Mouse (Mus musculus): ENCODE results near the gene Myl3. TPM values are rescaled to one million over a fixed set of nuclear protein-coding genes. Genes with fewer than 3 reads are reported as not detected.

Gene Myl3
- under 1 TPM in 1 of 2 experiments, not detected in 1; 0.39 TPM for total RNA-seq (2021)

GRCm38 (mm10) chr9:110741711-110742294 lies at the start of gene Myl3:
Gene Myl3, plus strand, starts transcription at chr9:110741861.
- DNase-seq (ENCODE audit: extremely low spot score in 1 of 2, low spot score in 1 of 2) = no peak

GRCm38 (mm10) chr9:110695165-110695755 lies 46.4 kb upstream of the Myl3 start:
- DNase-seq (ENCODE audit: extremely low spot score in 1 of 2, low spot score in 1 of 2) = no peak

- DNase-seq (ENCODE audit: extremely low spot score in 1 of 2, low spot score in 1 of 2) = no peak
Observed at GRCm38 (mm10) chr9:110696427-110696826, 45.2 kb upstream of the Myl3 start.

GRCm38 (mm10) chr9:110697465-110697864 lies 44.2 kb upstream of the Myl3 start:
- no peak for DNase-seq (ENCODE audit: extremely low spot score in 1 of 2, low spot score in 1 of 2)

- DNase-seq (ENCODE audit: extremely low spot score in 1 of 2, low spot score in 1 of 2) = no peak
Observed at GRCm38 (mm10) chr9:110699574-110699973, 42.1 kb upstream of the Myl3 start.

GRCm38 (mm10) chr9:110701114-110702032 lies 40.3 kb upstream of the Myl3 start:
- DNase-seq (ENCODE audit: extremely low spot score in 1 of 2, low spot score in 1 of 2) = no peak

GRCm38 (mm10) chr9:110702848-110703247 lies 38.8 kb upstream of the Myl3 start:
- DNase-seq (ENCODE audit: extremely low spot score in 1 of 2, low spot score in 1 of 2) = no peak

- DNase-seq (ENCODE audit: extremely low spot score in 1 of 2, low spot score in 1 of 2) = no peak
Observed at GRCm38 (mm10) chr9:110703951-110704350, 37.7 kb upstream of the Myl3 start.

GRCm38 (mm10) chr9:110706784-110707183 lies 34.9 kb upstream of the Myl3 start:
- DNase-seq (ENCODE audit: extremely low spot score in 1 of 2, low spot score in 1 of 2) = no peak

GRCm38 (mm10) chr9:110709640-110710258 lies 31.9 kb upstream of the Myl3 start:
- peak; percentile 38 to 58 for DNase-seq (ENCODE audit: extremely low spot score in 1 of 2, low spot score in 1 of 2)

- DNase-seq (ENCODE audit: extremely low spot score in 1 of 2, low spot score in 1 of 2) = no peak
Observed at GRCm38 (mm10) chr9:110711532-110711931, 30.1 kb upstream of the Myl3 start.

- no peak for DNase-seq (ENCODE audit: extremely low spot score in 1 of 2, low spot score in 1 of 2)
Observed at GRCm38 (mm10) chr9:110711996-110712395, 29.7 kb upstream of the Myl3 start.

GRCm38 (mm10) chr9:110712545-110712944 lies 29.1 kb upstream of the Myl3 start:
- no peak for DNase-seq (ENCODE audit: extremely low spot score in 1 of 2, low spot score in 1 of 2)

- no peak for DNase-seq (ENCODE audit: extremely low spot score in 1 of 2, low spot score in 1 of 2)
Observed at GRCm38 (mm10) chr9:110713389-110713788, 28.3 kb upstream of the Myl3 start.

GRCm38 (mm10) chr9:110715426-110715825 lies 26.2 kb upstream of the Myl3 start:
- no peak for DNase-seq (ENCODE audit: extremely low spot score in 1 of 2, low spot score in 1 of 2)

- DNase-seq (ENCODE audit: extremely low spot score in 1 of 2, low spot score in 1 of 2) = peak in 1 of 2 experiments; percentile 61
Observed at GRCm38 (mm10) chr9:110716775-110717174, 24.9 kb upstream of the Myl3 start.

GRCm38 (mm10) chr9:110718071-110718470 lies 23.6 kb upstream of the Myl3 start:
- no peak for DNase-seq (ENCODE audit: extremely low spot score in 1 of 2, low spot score in 1 of 2)

GRCm38 (mm10) chr9:110718810-110719209 lies 22.9 kb upstream of the Myl3 start:
- DNase-seq (ENCODE audit: extremely low spot score in 1 of 2, low spot score in 1 of 2) = no peak

GRCm38 (mm10) chr9:110719977-110720376 lies 21.7 kb upstream of the Myl3 start:
- DNase-seq (ENCODE audit: extremely low spot score in 1 of 2, low spot score in 1 of 2) = no peak

GRCm38 (mm10) chr9:110722060-110722459 lies 19.6 kb upstream of the Myl3 start:
- no peak for DNase-seq (ENCODE audit: extremely low spot score in 1 of 2, low spot score in 1 of 2)

GRCm38 (mm10) chr9:110725721-110726135 lies 15.9 kb upstream of the Myl3 start:
- no peak for DNase-seq (ENCODE audit: extremely low spot score in 1 of 2, low spot score in 1 of 2)
